Mouse (Mus musculus) kidney, embryonic 16.5 days (tissue): ENCODE results near the gene 4930402H24Rik. TPM values are rescaled to one million over a fixed set of nuclear protein-coding genes. Genes with fewer than 3 reads are reported as not detected.

Experiments
- ATAC-seq: fragments of 200-750 bp; cut with Nextera tagmentation; 2 replicates; pipeline ENCODE4 v1.8.0; 2017; ENCODE audit warnings: moderate TSS enrichment; ENCODE audit not compliant: low FRiP score, low TSS enrichment
- H3K27ac ChIP-seq: fragments of 300-500 bp; sonication (generic); 2 replicates; pipeline ENCODE4 v1.5.1; 2014; ENCODE audit warnings: low read length
- H3K27me3 ChIP-seq: fragments of 300-500 bp; sonication (generic); 2 replicates; pipeline ENCODE4 v1.6.1; 2014; ENCODE audit warnings: low read length, control low read depth, mixed read lengths; ENCODE audit not compliant: insufficient read depth
- H3K36me3 ChIP-seq: fragments of 300-500 bp; sonication (generic); 2 replicates; pipeline ENCODE4 v1.6.1; 2014; ENCODE audit warnings: low read length, control low read depth, mixed read lengths; ENCODE audit not compliant: insufficient read depth
- H3K4me1 ChIP-seq: fragments of 300-500 bp; sonication (generic); 2 replicates; pipeline ENCODE4 v1.6.1; 2014; ENCODE audit warnings: low read length, control low read depth, mixed read lengths; ENCODE audit not compliant: insufficient read depth
- H3K4me2 ChIP-seq: fragments of 300-500 bp; sonication (generic); replicated peaks from 2 replicates; pipeline ENCODE4 v1.6.1; 2014; ENCODE audit warnings: low read depth, low read length
- H3K4me3 ChIP-seq: fragments of 300-500 bp; sonication (generic); 2 replicates; pipeline ENCODE4 v1.5.1; 2014; ENCODE audit warnings: mild to moderate bottlenecking, low read length
- H3K9ac ChIP-seq: fragments of 300-500 bp; sonication (generic); replicated peaks from 2 replicates; pipeline ENCODE4 v1.6.1; 2014; ENCODE audit warnings: low read length
- H3K9me3 ChIP-seq: fragments of 300-500 bp; sonication (generic); 2 replicates; pipeline ENCODE4 v1.6.1; 2016; ENCODE audit warnings: low read length, control low read depth
- WGBS: fragments of 180-500 bp; shearing (Covaris S2); extraction: QIAGEN DNeasy Blood & Tissue Kit; methylation state at CpG from one replicate; pipeline ENCODE4 v1.1.7; 2014; 5-methylcytosine and 5-hydroxymethylcytosine counted together
- polyA plus RNA-seq: library from polyadenylated mRNA; unstranded; fragments of >200 nt; fragmentation: Nextera tagmentation; extraction: Ambion mirVana; gene quantifications from 2 replicates; pipeline ENCODE4 v1.2.1, GENCODE M21; 2015

4930402H24Rik gene
- polyA plus RNA-seq, 1 experiment from 2014 or later = 35.8 TPM

DNA sequence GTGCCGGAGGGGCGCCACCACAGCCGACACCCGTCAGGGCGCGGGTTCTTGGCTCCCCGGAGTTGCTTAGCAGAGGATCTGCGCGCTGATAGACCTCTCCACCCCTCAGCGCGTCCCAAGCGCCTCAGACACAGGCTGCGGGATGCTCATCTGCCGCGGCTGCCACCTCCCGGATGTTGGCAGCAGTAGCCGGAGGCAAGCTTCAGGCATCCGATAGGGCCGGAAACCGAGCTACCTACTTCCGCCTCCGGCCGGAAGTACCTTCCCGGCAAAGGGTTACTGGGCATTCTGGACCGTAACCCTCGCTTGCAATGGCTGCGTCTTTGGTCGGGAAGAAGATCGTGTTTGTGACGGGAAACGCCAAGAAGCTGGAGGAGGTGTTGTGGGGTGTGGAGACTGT, 238.6 kb downstream of the 4930402H24Rik start, which contains the start of gene Itpa:
Gene Itpa, plus strand, starts transcription at position 52 of the 400 bp plus-strand sequence.
- ATAC-seq = peak; percentile 56

DNA sequence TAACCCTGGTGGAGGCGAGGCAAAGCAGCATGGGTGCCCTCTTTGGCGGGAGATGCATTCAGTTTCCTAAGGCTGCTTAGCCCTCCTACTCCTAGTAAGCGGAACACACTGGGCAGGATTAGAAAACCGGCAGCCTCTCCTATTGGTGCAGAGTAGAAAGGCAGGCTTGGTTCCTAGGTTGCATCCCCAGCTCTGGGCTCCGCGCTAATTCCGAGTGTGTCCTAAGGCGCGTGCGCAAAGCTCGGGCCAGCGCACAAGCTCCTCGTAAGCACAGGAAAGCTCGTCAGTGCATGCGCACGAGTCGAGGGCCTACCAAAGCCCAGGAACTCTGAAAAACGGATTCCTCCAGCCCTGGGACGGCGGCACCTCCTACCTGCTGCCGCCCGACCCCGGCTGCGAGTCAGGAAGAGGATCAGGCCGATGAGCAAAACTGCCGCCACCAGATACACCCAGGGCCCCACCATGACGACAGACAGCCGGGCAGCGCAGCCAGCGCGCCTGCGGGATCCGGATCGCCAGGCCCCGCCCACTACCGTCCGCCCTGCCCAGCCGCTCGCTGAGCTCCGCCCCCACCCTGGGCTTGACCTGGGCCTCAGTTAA, 242.0 kb downstream of the 4930402H24Rik start, which contains the start of gene Ddrgk1:
Gene Ddrgk1, minus strand, starts transcription at position 558 of the 600 bp plus-strand sequence.
- Histone ChIP-seq H3K4me2 (peak within 1 kb of the TSS; percentile 65), H3K4me1 (peaks cover 19% of the 10 kb centered on the region), H3K9ac (peak within 1 kb of the TSS; percentile 92), H3K4me3 (peak within 1 kb of the TSS; percentile 72), H3K9me3 (no peaks in the 10 kb centered on the region), H3K36me3 (peaks cover 16% of the 10 kb centered on the region; the same call in 1 of the 2 replicates), H3K27me3 (no peaks in the 10 kb centered on the region), H3K27ac (peak within 1 kb of the TSS; percentile 99)
- peak; percentile 98 for ATAC-seq
- WGBS = 0% methylated on average over 40 of the region's 40 CpGs

More for the DNA sequence above, 238.6 kb downstream of the 4930402H24Rik start, which contains the start of gene Itpa:
- H3K9ac ChIP-seq = peak within 1 kb of the TSS; percentile 81
- H3K27ac ChIP-seq = peak within 1 kb of the TSS; percentile 85
- no peaks in the 10 kb centered on the region for H3K9me3 ChIP-seq
- H3K4me2 ChIP-seq = peak within 1 kb of the TSS; percentile 88
- H3K4me1 ChIP-seq = peaks cover 19% of the 10 kb centered on the region
- H3K4me3 ChIP-seq = peak within 1 kb of the TSS; percentile 77
- H3K36me3 ChIP-seq = peaks cover 13% of the 10 kb centered on the region
- 1% methylated on average over 31 of the region's 31 CpGs for WGBS
- no peaks in the 10 kb centered on the region for H3K27me3 ChIP-seq

DNA sequence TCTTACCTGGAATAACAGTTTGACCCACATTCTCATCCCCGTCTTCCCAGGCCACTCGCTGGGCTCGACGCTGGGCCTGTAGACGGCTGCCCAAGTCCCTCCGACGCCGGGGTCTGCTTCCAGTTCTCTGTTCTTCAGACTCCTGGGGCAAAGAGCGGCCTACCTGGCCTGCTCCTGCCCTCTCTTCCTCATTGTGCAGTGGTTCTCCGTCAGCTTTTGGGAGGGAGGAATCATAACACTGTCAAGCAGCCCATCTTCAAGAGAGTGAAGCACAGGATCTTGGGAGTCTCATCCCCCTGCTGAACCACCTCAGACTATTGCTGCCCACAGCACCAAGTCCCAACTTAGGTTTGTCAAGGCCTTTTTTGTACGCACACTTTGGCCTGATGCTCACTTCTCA, 242.9 kb downstream of the 4930402H24Rik start:
- peaks cover 17% of the 10 kb centered on the region for H3K4me1 ChIP-seq
- H3K4me2 ChIP-seq = peak overlapping the region; percentile 65
- H3K27ac ChIP-seq = no peak overlapping the region
- WGBS = 80% methylated on average over 11 of the region's 11 CpGs
- H3K9me3 ChIP-seq = no peaks in the 10 kb centered on the region
- H3K4me3 ChIP-seq = peak overlapping the region; percentile 72
- no peaks in the 10 kb centered on the region for H3K27me3 ChIP-seq
- peak overlapping the region; percentile 92 for H3K9ac ChIP-seq
- no peak for ATAC-seq
- peaks cover 25% of the 10 kb centered on the region for H3K36me3 ChIP-seq

DNA sequence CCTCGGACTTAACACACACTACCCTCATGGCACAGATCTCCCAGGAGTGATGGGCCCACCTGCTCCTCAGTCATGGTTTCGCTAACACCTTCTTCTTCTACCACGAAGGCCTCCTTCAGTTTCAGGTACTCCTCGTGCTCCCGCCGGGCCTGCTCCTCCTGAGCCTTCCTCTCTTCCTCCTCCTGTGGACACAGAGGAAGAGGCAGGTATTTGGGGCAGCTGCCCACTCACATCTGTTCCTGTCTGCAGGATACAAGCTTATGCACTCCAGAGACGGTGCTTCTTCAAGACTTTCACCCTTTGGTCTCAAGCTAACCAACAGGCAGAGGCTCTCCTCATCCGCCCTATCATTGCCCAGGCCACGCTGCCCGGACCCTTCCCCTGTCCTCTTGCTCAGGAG, 247.7 kb downstream of the 4930402H24Rik start:
- H3K36me3 ChIP-seq = peaks cover 63% of the 10 kb centered on the region
- ATAC-seq = no peak
- H3K4me3 ChIP-seq = no peak overlapping the region
- whole genome bisulfite sequencing = 93% methylated on average over 10 of the region's 10 CpGs
- no peaks in the 10 kb centered on the region for H3K9me3 ChIP-seq
- H3K4me1 ChIP-seq = peaks cover 5% of the 10 kb centered on the region
- no peak overlapping the region for H3K27ac ChIP-seq
- no peak overlapping the region for H3K4me2 ChIP-seq
- no peak overlapping the region for H3K9ac ChIP-seq
- H3K27me3 ChIP-seq = no peaks in the 10 kb centered on the region

DNA sequence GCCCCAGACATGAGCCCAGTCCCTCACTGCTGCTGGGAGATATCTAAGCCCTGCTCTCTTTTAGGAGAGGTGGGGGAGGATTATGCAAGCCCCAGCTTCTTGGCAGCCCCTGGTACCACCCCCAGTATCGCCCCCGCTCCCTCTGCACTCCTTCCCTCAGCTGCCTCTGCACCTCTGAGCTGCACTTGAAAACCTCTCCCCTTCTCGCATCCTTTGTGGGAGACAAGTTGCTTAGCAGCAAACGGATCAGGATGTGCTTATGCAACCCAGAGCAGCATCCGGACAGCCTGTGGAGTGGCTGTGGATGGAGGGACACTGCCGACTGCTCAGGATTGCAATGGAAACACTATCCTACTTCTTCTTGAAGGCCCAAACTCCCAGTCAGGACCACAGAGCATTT, 248.7 kb downstream of the 4930402H24Rik start:
- Histone ChIP-seq H3K36me3 (peaks cover 67% of the 10 kb centered on the region), H3K4me2 (no peak overlapping the region), H3K4me3 (no peak overlapping the region), H3K27ac (no peak overlapping the region), H3K4me1 (no peaks in the 10 kb centered on the region), H3K9me3 (no peaks in the 10 kb centered on the region), H3K27me3 (no peaks in the 10 kb centered on the region), H3K9ac (no peak overlapping the region)
- 86% methylated on average over 6 of the region's 6 CpGs for WGBS
- no peak for ATAC-seq

DNA sequence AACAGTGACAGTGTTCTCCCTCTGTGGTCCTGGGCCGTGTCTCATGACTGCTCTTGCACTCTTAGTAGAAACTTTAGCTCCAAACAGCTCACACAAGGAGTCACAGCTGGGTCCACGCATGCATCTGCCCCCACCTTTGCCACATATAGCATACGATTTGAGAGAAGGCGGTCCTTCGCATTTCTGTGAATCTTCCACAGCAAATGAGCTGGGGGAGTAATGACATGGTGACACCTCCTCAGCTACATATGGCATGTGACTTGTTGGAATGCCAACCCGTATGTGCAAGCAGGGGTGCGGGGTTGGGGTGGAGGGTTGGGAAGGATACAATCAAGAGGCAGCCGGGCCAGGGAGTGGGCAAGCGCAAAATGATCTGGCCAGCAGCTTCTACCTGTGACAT, 249.7 kb downstream of the 4930402H24Rik start:
- peaks cover 66% of the 10 kb centered on the region for H3K36me3 ChIP-seq

More for the DNA sequence above, 249.7 kb downstream of the 4930402H24Rik start:
- no peak overlapping the region for H3K4me3 ChIP-seq
- no peaks in the 10 kb centered on the region for H3K9me3 ChIP-seq
- no peaks in the 10 kb centered on the region for H3K27me3 ChIP-seq
- H3K4me1 ChIP-seq = no peaks in the 10 kb centered on the region
- no peak for ATAC-seq
- 90% methylated on average over 9 of the region's 9 CpGs for WGBS
- H3K27ac ChIP-seq = no peak overlapping the region
- H3K9ac ChIP-seq = no peak overlapping the region
- H3K4me2 ChIP-seq = no peak overlapping the region

Other genes with a start within 250 kb of the 4930402H24Rik start
- 67.9 and 79.4 TPM in 2 replicates for gene Ddrgk1, start 241.7 kb downstream of the 4930402H24Rik start, polyA plus RNA-seq
- gene Itpa, start 238.8 kb downstream of the 4930402H24Rik start, polyA plus RNA-seq = 108 and 116 TPM in 2 replicates
- 2.4 and 2.9 TPM in 2 replicates for gene Slc4a11, start 208.9 kb downstream of the 4930402H24Rik start, polyA plus RNA-seq
- 6.3 and 7.6 TPM in 2 replicates for gene Atrn, start 89 bp upstream of the 4930402H24Rik start, polyA plus RNA-seq
- gene Gfra4, start 136.7 kb upstream of the 4930402H24Rik start, polyA plus RNA-seq = 17.3 and 17.8 TPM in 2 replicates
- 4.8 and 6.0 TPM in 2 replicates for gene Adam33, start 157.4 kb upstream of the 4930402H24Rik start, polyA plus RNA-seq
- 0.29 and 0.46 TPM in 2 replicates for gene Siglec1, start 180.4 kb upstream of the 4930402H24Rik start, polyA plus RNA-seq
- gene Hspa12b, start 220.9 kb upstream of the 4930402H24Rik start, polyA plus RNA-seq = 22.2 and 23.7 TPM in 2 replicates
- gene Gm11037, start 227.1 kb upstream of the 4930402H24Rik start, polyA plus RNA-seq = not detected in 2 replicates